Mouse (Mus musculus) stomach, postnatal 0 days (tissue): ENCODE measurements around the gene Dirc2. TPM values are rescaled to one million over a fixed set of nuclear protein-coding genes. Genes with fewer than 3 reads are reported as not detected.

Experiments
- ATAC-seq: fragments of 200-750 bp; cut with Nextera tagmentation; 2 replicates; pipeline ENCODE4 v1.8.0; 2017; ENCODE audit not compliant: low FRiP score, low TSS enrichment
- DNase-seq: peaks from one replicate; pipeline ENCODE4 v3.0.0-alpha.2; 2016; ENCODE audit warnings: low spot score
- H3K27ac ChIP-seq: fragments of 300-500 bp; sonication (generic); replicated peaks from 2 replicates; pipeline ENCODE4 v1.5.1; 2014; ENCODE audit warnings: mild to moderate bottlenecking, control low read depth
- H3K27me3 ChIP-seq: fragments of 300-500 bp; sonication (generic); 2 replicates; pipeline ENCODE4 v1.6.1; 2014; ENCODE audit warnings: low read length; ENCODE audit not compliant: control insufficient read depth, insufficient read depth
- H3K36me3 ChIP-seq: fragments of 300-500 bp; sonication (generic); 2 replicates; pipeline ENCODE4 v1.6.1; 2014; ENCODE audit warnings: low read length, mixed read lengths; ENCODE audit not compliant: control insufficient read depth, insufficient read depth
- H3K4me1 ChIP-seq: fragments of 300-500 bp; sonication (generic); replicated peaks from 2 replicates; pipeline ENCODE4 v1.6.1; 2014; ENCODE audit warnings: antibody characterized with exemption; ENCODE audit not compliant: control insufficient read depth, insufficient read depth
- H3K4me2 ChIP-seq: fragments of 300-500 bp; sonication (generic); replicated peaks from 2 replicates; pipeline ENCODE4 v1.6.1; 2014; ENCODE audit warnings: low read depth, mild to moderate bottlenecking, control low read depth, moderate library complexity
- H3K4me3 ChIP-seq: fragments of 300-500 bp; sonication (generic); 2 replicates; pipeline ENCODE4 v1.5.1; 2014; ENCODE audit warnings: low read depth, low read length, control low read depth
- H3K9ac ChIP-seq: fragments of 300-500 bp; sonication (generic); 2 replicates; pipeline ENCODE4 v1.6.1; 2014; ENCODE audit warnings: mild to moderate bottlenecking, low read length, control low read depth, mixed read lengths
- H3K9me3 ChIP-seq: fragments of 300-500 bp; sonication (generic); 2 replicates; pipeline ENCODE4 v1.6.1; 2016; ENCODE audit warnings: low read length; ENCODE audit not compliant: control insufficient read depth
- CTCF ChIP-seq: IDR thresholded peaks from 2 replicates; pipeline ENCODE4 v1.5.1; 2016; ENCODE audit warnings: antibody characterized with exemption, low read depth, mild to moderate bottlenecking, moderate library complexity
- EP300 ChIP-seq: optimal IDR thresholded peaks from 2 replicates; pipeline ENCODE3; 2016; ENCODE audit warnings: antibody characterized with exemption
- WGBS: fragments of 180-500 bp; shearing (Covaris S2); extraction: QIAGEN DNeasy Blood & Tissue Kit; methylation state at CpG from one replicate; pipeline ENCODE4 v1.1.7; 2014; 5-methylcytosine and 5-hydroxymethylcytosine counted together
- polyA plus RNA-seq: library from polyadenylated mRNA; unstranded; fragments of >200 nt; fragmentation: Nextera tagmentation; extraction: Ambion mirVana; gene quantifications from 2 replicates; pipeline ENCODE4 v1.2.1, GENCODE M21; 2015

The Dirc2 gene
- polyA plus RNA-seq, 1 experiment from 2014 or later = 10.9 TPM

GRCm38 (mm10) chr16:35740357-35740756 lies 28.8 kb downstream of the Dirc2 start:
- Histone ChIP-seq H3K9ac (no peak overlapping the region), H3K4me1 (no peaks in the 10 kb centered on the region), H3K4me2 (no peak overlapping the region), H3K4me3 (no peak overlapping the region), H3K9me3 (no peaks in the 10 kb centered on the region), H3K27ac (no peak overlapping the region), H3K27me3 (no peaks in the 10 kb centered on the region), H3K36me3 (no peaks in the 10 kb centered on the region)
- 66% methylated on average over 12 of the region's 12 CpGs for WGBS
- TF ChIP-seq CTCF = no peak
- TF ChIP-seq EP300 = no peak
- DNase-seq (no peak), ATAC-seq (no peak)

DNA sequence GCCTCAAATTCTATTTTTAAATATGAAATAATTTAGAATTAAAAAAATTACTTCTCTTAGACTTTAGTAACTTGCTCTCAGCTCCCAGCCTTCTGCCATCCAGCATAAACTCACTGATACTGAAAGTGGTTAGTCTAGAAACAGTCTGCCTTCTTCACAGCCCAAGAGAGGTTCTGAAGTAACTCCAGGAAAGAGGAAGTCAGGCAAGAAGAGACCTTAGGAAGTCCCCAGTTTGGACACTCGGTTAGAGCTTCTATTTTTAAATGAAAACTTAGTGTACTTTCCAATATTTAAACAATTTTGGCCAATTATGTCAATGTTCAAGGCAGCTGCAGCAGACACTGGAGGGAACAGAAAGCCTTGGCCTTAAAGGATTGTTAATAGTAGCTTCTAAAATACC lies 29.6 kb downstream of the Dirc2 start:
- no peak for ATAC-seq
- H3K27me3 ChIP-seq = no peaks in the 10 kb centered on the region
- H3K36me3 ChIP-seq = no peaks in the 10 kb centered on the region
- no peak overlapping the region for H3K27ac ChIP-seq
- 34% methylated on average over 1 of the region's 1 CpGs for WGBS
- no peak overlapping the region for H3K9ac ChIP-seq
- DNase-seq = no peak
- H3K9me3 ChIP-seq = no peaks in the 10 kb centered on the region
- no peak overlapping the region for H3K4me2 ChIP-seq
- TF ChIP-seq EP300 (no peak), CTCF (no peak)
- H3K4me3 ChIP-seq = no peak overlapping the region
- no peaks in the 10 kb centered on the region for H3K4me1 ChIP-seq

GRCm38 (mm10) chr16:35738096-35738767 lies 30.9 kb downstream of the Dirc2 start:
- WGBS = 81% methylated on average over 7 of the region's 7 CpGs
- ATAC-seq = no peak
- TF ChIP-seq EP300 (no peak), CTCF (no peak)

DNA sequence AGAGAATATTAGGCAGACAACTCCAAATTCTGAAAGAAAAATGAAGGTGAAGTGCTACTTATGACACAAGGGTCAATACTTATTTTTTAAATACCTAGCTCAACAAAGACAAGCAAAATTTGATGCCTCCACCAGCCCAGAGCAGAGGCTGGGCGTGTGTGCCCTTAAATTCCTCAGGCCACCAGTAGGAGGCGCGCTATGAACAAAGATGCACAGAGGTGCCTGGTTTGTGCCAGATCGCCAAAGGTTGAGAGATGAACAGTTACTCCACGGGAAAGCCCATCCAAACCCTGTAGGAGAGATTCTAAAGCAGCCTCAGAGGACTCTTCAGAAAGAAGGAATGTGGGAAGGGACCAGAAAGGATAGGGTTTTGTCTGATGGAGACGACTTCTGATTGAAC lies 35.1 kb downstream of the Dirc2 start:
- Histone ChIP-seq H3K4me2 (no peak overlapping the region), H3K9ac (no peak overlapping the region), H3K4me3 (no peak overlapping the region), H3K4me1 (no peaks in the 10 kb centered on the region), H3K36me3 (no peaks in the 10 kb centered on the region; the same call in 1 of the 2 replicates), H3K9me3 (no peaks in the 10 kb centered on the region), H3K27me3 (no peaks in the 10 kb centered on the region), H3K27ac (no peak overlapping the region)
- TF ChIP-seq EP300 (no peak), CTCF (peak; percentile 91)
- ATAC-seq (peak; percentile 73; the same call in 1 of the 2 replicates), DNase-seq (peak; percentile 73)
- WGBS = 20% methylated on average over 6 of the region's 6 CpGs

More at GRCm38 (mm10) chr16:35738096-35738767, 30.9 kb downstream of the Dirc2 start:
- Histone ChIP-seq H3K36me3 (no peaks in the 10 kb centered on the region), H3K4me2 (no peak overlapping the region), H3K9ac (no peak overlapping the region), H3K4me3 (no peak overlapping the region), H3K27me3 (no peaks in the 10 kb centered on the region), H3K27ac (no peak overlapping the region), H3K4me1 (no peaks in the 10 kb centered on the region), H3K9me3 (no peaks in the 10 kb centered on the region)
- no peak for DNase-seq

DNA sequence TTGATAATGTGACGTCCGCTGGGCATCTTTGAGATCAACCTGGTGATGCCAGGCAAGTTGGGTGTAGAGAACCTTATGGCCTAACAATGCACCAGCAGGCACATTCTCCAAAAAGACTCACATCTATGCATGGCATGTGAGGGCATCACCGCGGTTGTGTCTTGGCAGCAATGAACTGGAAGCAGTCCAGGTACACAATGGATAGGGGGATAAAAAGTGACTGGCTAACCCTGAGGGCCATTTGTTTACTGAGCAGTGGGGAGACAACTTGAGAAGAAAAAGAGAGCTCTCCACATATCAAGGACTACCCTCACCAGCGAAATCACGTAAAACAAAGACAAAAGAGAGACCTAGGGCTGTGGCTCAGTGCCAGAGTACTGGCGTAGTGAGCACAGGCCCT lies 37.1 kb downstream of the Dirc2 start:
- ATAC-seq (no peak), DNase-seq (no peak)
- Histone ChIP-seq H3K9me3 (no peaks in the 10 kb centered on the region), H3K4me3 (no peak overlapping the region), H3K9ac (no peak overlapping the region), H3K36me3 (no peaks in the 10 kb centered on the region; the same call in 1 of the 2 replicates), H3K4me2 (no peak overlapping the region), H3K4me1 (no peaks in the 10 kb centered on the region), H3K27me3 (no peaks in the 10 kb centered on the region), H3K27ac (no peak overlapping the region)
- WGBS = 78% methylated on average over 7 of the region's 7 CpGs
- TF ChIP-seq CTCF (no peak), EP300 (no peak)

GRCm38 (mm10) chr16:35729151-35729738 lies 39.9 kb downstream of the Dirc2 start:
- Histone ChIP-seq H3K4me1 (no peaks in the 10 kb centered on the region), H3K4me3 (no peak overlapping the region), H3K27ac (no peak overlapping the region), H3K9ac (no peak overlapping the region), H3K27me3 (no peaks in the 10 kb centered on the region), H3K4me2 (no peak overlapping the region), H3K9me3 (no peaks in the 10 kb centered on the region), H3K36me3 (no peaks in the 10 kb centered on the region; the same call in 1 of the 2 replicates)
- DNase-seq (no peak), ATAC-seq (no peak)
- TF ChIP-seq CTCF (no peak), EP300 (no peak)
- WGBS = 41% methylated on average over 8 of the region's 8 CpGs
